Mouse (Mus musculus) brain, embryonic 14.5 days (tissue): ENCODE measurements around the gene Khdrbs2.

Experiments used
- CTCF ChIP-seq: fragments of 200-500 bp; IDR thresholded peaks from 2 replicates; pipeline ENCODE4 v1.5.1; 2012; ENCODE audit warnings: inconsistent platforms, mild to moderate bottlenecking, moderate library complexity, borderline replicate concordance; ENCODE audit not compliant: insufficient read depth, insufficient read length; ENCODE audit errors: extremely low read depth
- POLR2A ChIP-seq: fragments of 200-500 bp; IDR thresholded peaks from 2 replicates; pipeline ENCODE4 v1.6.1; 2012; ENCODE audit warnings: mild to moderate bottlenecking, inconsistent platforms, borderline replicate concordance; ENCODE audit not compliant: poor library complexity, insufficient read depth, insufficient read length, severe bottlenecking; ENCODE audit errors: extremely low read depth

DNA sequence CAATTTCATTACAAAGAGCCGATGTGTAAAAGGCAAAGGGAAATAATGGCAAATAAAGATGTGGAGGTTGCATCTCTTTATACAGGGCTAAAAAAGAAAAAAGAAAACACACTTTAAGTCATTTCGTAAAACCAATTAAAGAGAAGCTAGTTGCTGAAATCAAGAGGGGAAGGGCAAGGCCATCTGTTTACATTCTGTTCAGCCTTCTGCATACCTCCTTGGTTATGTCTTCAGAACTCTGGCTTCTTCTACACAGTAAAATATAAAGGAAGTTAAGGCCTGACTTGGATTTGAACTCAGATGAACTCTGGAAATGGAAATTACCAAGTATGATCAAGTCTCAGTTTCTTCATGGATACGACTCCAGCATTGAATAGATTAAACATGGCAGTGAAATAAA, 528.8 kb downstream of the Khdrbs2 start:
- TF ChIP-seq CTCF (no peak), POLR2A (no peak)
